Mouse (Mus musculus) liver, embryonic 14.5 days (tissue): ENCODE results near the gene Wfdc8.

Experiments
- CTCF ChIP-seq: IDR thresholded peaks from 2 replicates; pipeline ENCODE4 v1.5.1; 2016; ENCODE audit warnings: antibody characterized with exemption, low read depth, control low read depth
- EP300 ChIP-seq: IDR thresholded peaks from 2 replicates; pipeline ENCODE4 v1.6.1; 2016; ENCODE audit warnings: antibody characterized with exemption, low read depth

DNA sequence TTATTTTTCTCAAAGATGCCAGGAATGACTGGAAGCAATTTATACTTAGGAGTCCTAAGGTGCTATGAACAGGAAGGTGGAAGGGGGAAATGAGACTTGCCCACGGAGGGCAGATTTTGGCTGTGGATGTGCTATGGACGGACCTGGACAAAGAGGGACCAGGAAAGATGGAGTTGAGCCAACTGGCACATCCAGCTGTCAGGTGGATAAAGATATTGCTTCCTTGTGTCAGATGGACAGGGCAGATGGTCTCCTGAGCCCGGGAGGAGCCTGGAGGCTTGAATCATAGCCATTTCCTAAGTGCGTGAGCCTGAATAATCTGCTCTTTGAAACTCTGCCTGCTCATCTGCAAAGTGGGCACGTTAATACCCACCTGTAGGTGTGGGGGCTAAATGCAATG, 49.1 kb downstream of the Wfdc8 start:
- TF ChIP-seq CTCF (no peak), EP300 (no peak)
